Mouse (Mus musculus) hindbrain, embryonic 16.5 days (tissue): ENCODE measurements around the gene St6galnac6. TPM values are rescaled to one million over a fixed set of nuclear protein-coding genes. Genes with fewer than 3 reads are reported as not detected.
A peak's percentile ranks its signal among the peaks of the same experiment; 100 is the strongest.

Experiments
- ATAC-seq: fragments of 200-750 bp; cut with Nextera tagmentation; 2 replicates; pipeline ENCODE4 v1.8.0; 2017; ENCODE audit warnings: moderate TSS enrichment, moderate library complexity
- H3K27ac ChIP-seq: fragments of 300-500 bp; sonication (generic); 2 replicates; pipeline ENCODE4 v1.5.1; 2014; ENCODE audit warnings: low read depth, mild to moderate bottlenecking, control low read depth, low read length, moderate library complexity
- H3K27me3 ChIP-seq: fragments of 300-500 bp; sonication (generic); replicated peaks from 2 replicates; pipeline ENCODE4 v1.6.1; 2014; ENCODE audit warnings: low read length; ENCODE audit not compliant: control insufficient read depth, insufficient read depth
- H3K36me3 ChIP-seq: fragments of 300-500 bp; sonication (generic); 2 replicates; pipeline ENCODE4 v1.6.1; 2014; ENCODE audit warnings: mild to moderate bottlenecking, low read length, moderate library complexity, mixed read lengths; ENCODE audit not compliant: control insufficient read depth, insufficient read depth
- H3K4me1 ChIP-seq: fragments of 300-500 bp; sonication (generic); 2 replicates; pipeline ENCODE4 v1.6.1; 2014; ENCODE audit warnings: low read depth, low read length; ENCODE audit not compliant: control insufficient read depth, insufficient read depth
- H3K4me2 ChIP-seq: fragments of 300-500 bp; sonication (generic); 2 replicates; pipeline ENCODE4 v1.6.1; 2014; ENCODE audit warnings: mild to moderate bottlenecking, low read length, control low read depth, moderate library complexity
- H3K4me3 ChIP-seq: fragments of 300-500 bp; sonication (generic); 2 replicates; pipeline ENCODE4 v1.5.1; 2014; ENCODE audit warnings: mild to moderate bottlenecking, low read length, control low read depth, moderate library complexity
- H3K9ac ChIP-seq: fragments of 300-500 bp; sonication (generic); 2 replicates; pipeline ENCODE4 v1.6.1; 2014; ENCODE audit warnings: low read depth, mild to moderate bottlenecking, control low read depth, low read length, moderate library complexity
- H3K9me3 ChIP-seq: fragments of 300-500 bp; sonication (generic); 2 replicates; pipeline ENCODE4 v1.6.1; 2014; ENCODE audit warnings: mild to moderate bottlenecking, low read length, moderate library complexity; ENCODE audit not compliant: control insufficient read depth
- WGBS: fragments of 180-500 bp; shearing (Covaris S2); extraction: QIAGEN DNeasy Blood & Tissue Kit; methylation state at CpG from one replicate; pipeline ENCODE4 v1.1.7; 2014; 5-methylcytosine and 5-hydroxymethylcytosine counted together
- polyA plus RNA-seq: library from polyadenylated mRNA; unstranded; fragments of >200 nt; fragmentation: Nextera tagmentation; extraction: Ambion mirVana; gene quantifications from 2 replicates; pipeline ENCODE4 v1.2.1, GENCODE M21; 2015

Gene St6galnac6
- polyA plus RNA-seq, 1 experiment from 2014 or later = 35.4 TPM

DNA sequence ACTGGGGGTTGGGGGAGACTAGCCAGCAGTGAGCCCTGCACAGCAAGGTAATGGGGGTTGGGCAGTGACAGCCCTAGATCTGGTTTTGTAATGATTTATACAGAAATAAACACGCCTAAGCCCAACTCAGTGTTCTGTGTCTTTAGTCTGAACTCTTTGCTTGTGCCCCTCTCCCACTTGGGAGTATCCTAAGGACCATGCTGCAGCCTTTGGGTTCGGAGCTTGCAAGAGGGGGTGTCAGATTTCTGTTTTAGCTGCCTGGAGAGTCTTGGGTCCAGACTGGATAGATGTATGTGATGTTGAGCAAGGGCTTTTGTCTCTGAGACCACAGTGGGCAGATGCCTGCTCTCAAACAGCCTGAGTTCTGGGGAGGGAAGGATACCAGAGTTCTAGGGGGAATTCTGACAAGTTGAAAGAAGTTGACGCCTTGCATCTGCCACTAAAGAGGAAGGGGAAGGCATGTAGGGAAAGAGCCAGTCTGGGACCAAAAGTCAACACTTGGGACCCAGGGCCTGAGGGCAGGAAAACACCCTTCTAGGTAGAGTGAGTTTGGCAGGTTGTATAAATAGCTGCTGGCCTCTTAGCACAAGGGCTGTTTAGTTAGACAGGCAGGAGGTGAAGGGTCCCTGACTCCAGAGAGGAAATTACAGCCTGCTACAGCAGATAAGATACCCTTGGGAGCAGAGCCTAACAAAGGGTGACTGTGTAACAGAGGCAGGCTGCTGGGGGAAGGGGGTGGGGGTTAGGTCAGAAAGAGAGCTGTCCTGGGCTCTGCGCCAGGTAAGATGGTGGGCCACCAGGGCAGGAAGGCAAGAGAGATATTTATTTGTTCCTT is 21.4 kb downstream of the St6galnac6 start:
- no peaks in the 10 kb centered on the region; the same call in 1 of the 2 replicates for H3K9me3 ChIP-seq
- H3K4me3 ChIP-seq = no peak overlapping the region
- peaks cover 4% of the 10 kb centered on the region for H3K36me3 ChIP-seq
- H3K27me3 ChIP-seq = no peaks in the 10 kb centered on the region
- peaks cover 25% of the 10 kb centered on the region for H3K4me1 ChIP-seq
- H3K27ac ChIP-seq = peak overlapping the region; percentile 44; the same call in 1 of the 2 replicates
- WGBS = 39% methylated on average over 4 of the region's 4 CpGs
- H3K9ac ChIP-seq = peak overlapping the region; percentile 28; the same call in 1 of the 2 replicates
- 0 out of 2 replicates have a peak, but pooled peaks have one; percentile 5 for ATAC-seq
- H3K4me2 ChIP-seq = no peak overlapping the region

DNA sequence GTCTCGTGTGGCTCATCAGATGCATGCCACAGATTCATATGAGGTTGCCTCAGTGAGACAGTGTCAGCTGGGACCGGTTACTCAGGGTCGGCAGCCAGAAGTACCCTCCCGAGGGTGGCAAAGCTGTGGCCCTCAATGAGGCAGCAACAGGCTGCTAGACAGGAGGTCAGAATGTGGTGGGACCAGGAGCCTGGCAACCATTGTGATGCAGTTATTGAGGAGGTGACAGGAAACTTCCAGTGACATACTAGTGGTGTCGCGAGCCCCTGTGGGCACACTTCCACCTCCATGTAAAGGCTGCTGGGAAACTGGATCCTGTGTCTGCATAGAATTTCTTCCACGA is 22.0 kb downstream of the St6galnac6 start, which contains the start of gene Ak1:
Ak1 (plus strand) TSS at position 242 of the 343 bp plus-strand sequence.
- 0 out of 2 replicates have a peak, but pooled peaks have one; percentile 1 for ATAC-seq
- peaks cover 4% of the 10 kb centered on the region for H3K36me3 ChIP-seq
- H3K27ac ChIP-seq = peak within 1 kb of the TSS; percentile 44; the same call in 1 of the 2 replicates
- no peak within 1 kb of the TSS for H3K4me3 ChIP-seq
- H3K9me3 ChIP-seq = no peaks in the 10 kb centered on the region; the same call in 1 of the 2 replicates
- no peak within 1 kb of the TSS for H3K4me2 ChIP-seq
- WGBS = 34% methylated on average over 7 of the region's 7 CpGs
- H3K4me1 ChIP-seq = peaks cover 30% of the 10 kb centered on the region
- H3K27me3 ChIP-seq = no peaks in the 10 kb centered on the region
- H3K9ac ChIP-seq = peak within 1 kb of the TSS; percentile 28; the same call in 1 of the 2 replicates

DNA sequence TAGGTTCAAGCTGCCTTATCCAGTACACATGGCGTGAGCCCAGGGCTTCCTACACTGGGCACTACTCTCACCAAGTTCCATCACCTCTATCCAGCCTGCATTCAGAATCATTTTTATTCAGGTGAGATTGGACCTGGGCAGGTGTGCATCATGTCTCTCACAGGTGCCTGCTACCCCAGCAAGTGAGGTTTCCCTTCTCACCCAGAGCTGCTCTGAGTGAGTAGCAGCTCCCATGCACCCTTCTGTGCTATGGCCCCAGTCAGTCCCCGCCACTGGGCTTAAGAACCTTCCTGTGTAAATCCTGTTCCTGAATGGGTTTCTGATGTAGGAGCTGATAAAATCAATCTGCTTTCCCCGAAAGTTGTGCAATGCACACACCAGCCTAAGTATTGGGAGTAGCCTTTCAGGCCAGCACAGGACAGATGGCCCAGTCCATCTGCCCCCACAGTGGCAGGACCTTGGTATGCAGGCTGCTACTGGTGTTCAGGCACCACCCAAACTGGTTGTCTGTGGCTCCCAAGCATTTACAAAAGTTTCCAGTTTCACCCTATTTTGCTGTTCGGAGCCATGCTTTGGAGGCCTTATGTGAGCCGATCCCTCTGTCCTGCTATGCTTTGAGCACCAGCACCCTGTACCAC is 24.7 kb downstream of the St6galnac6 start:
- no peak overlapping the region for H3K27ac ChIP-seq
- no peak for ATAC-seq
- H3K27me3 ChIP-seq = no peaks in the 10 kb centered on the region
- no peak overlapping the region for H3K4me3 ChIP-seq
- H3K4me2 ChIP-seq = no peak overlapping the region
- 0 out of 2 replicates have a peak, but pooled peaks cover under 1% of the 10 kb centered on the region for H3K36me3 ChIP-seq
- no peaks in the 10 kb centered on the region for H3K9me3 ChIP-seq
- 80% methylated on average over 5 of the region's 5 CpGs for WGBS
- H3K9ac ChIP-seq = no peak overlapping the region
- H3K4me1 ChIP-seq = peaks cover 52% of the 10 kb centered on the region

DNA sequence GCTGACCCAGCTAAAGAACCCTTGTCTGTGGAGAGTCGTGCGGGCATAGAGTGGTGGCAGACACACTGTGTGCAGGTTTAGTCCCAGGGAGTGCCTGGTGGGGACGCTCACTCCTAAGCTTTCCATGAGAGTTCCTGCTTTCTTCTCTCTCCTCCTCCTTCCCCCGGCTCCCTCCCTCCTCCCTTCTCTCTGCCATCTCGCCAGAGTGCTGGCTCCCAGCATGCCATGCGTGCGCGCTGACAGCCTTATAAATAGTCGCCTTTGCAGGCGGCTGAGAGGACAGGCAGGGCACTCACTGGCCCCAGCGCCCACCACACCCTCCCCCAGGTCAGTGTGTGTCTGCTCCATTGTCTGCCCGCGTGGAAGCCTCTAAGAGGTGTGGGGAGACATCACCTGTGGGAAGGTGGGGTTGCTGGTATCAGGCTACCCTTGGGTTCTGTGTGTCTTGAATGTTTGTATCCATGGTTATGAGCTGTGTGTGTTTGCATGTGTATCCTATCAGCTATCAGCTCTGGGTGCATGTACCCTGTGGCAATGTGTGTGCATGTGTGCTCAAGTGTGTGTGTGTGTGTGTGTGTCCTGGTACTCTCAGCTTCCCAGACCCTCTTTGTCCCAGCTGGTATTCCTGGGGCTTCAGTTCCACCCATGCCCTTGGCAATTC is 25.8 kb downstream of the St6galnac6 start:
- Histone ChIP-seq H3K9ac (peak overlapping the region; percentile 72), H3K4me1 (peaks cover 57% of the 10 kb centered on the region), H3K4me3 (peak overlapping the region; percentile 44), H3K27ac (peak overlapping the region; percentile 84), H3K9me3 (no peaks in the 10 kb centered on the region), H3K27me3 (no peaks in the 10 kb centered on the region), H3K36me3 (no peaks in the 10 kb centered on the region), H3K4me2 (peak overlapping the region; percentile 78)
- WGBS = 1% methylated on average over 13 of the region's 13 CpGs
- ATAC-seq = peak; percentile 70

DNA sequence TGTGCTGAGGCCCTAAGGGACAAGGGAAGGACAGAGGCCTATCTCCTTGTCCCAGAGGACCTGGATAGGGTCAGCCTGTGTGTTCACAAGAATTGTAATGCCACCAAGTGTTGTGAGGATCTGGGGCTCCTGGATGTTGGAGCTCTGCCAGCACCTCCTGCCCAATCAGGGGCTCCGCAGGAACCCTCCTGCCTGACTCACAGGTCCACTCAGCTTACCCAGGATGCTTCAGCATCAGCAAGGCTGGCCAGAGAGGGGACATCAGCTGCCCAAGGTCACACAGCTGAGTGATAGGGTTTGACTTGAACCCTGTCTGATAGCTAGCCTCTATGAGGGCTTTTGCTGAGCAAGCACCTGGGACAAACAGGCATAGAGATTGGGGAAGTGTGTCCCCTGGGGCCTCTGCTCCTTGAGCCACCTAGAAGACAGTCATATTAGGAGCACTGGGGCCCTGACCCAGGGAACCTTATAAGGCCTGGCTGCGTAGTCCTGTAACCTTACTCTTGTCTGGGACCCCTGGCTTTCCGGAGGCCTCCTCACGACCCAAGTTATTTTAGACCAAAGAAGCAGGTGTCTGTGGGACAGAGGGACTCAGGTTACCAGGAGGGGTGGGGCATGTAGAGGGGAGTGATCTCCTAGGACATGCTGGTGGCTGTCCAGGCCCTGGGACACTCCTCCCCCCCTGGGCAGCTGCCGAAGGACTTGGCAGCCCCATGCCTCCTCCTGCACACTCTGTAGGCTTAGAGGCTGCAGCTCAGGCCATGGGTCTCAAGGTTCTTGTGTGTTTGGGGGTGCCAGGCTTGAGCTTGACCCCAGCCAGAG is 26.6 kb downstream of the St6galnac6 start:
- Histone ChIP-seq H3K9ac (peak overlapping the region; percentile 72), H3K27me3 (no peaks in the 10 kb centered on the region), H3K4me3 (peak overlapping the region; percentile 44), H3K36me3 (no peaks in the 10 kb centered on the region), H3K4me1 (peaks cover 50% of the 10 kb centered on the region), H3K4me2 (peak overlapping the region; percentile 78), H3K27ac (peak overlapping the region; percentile 84), H3K9me3 (no peaks in the 10 kb centered on the region)
- 63% methylated on average over 5 of the region's 5 CpGs for WGBS
- ATAC-seq = no peak

DNA sequence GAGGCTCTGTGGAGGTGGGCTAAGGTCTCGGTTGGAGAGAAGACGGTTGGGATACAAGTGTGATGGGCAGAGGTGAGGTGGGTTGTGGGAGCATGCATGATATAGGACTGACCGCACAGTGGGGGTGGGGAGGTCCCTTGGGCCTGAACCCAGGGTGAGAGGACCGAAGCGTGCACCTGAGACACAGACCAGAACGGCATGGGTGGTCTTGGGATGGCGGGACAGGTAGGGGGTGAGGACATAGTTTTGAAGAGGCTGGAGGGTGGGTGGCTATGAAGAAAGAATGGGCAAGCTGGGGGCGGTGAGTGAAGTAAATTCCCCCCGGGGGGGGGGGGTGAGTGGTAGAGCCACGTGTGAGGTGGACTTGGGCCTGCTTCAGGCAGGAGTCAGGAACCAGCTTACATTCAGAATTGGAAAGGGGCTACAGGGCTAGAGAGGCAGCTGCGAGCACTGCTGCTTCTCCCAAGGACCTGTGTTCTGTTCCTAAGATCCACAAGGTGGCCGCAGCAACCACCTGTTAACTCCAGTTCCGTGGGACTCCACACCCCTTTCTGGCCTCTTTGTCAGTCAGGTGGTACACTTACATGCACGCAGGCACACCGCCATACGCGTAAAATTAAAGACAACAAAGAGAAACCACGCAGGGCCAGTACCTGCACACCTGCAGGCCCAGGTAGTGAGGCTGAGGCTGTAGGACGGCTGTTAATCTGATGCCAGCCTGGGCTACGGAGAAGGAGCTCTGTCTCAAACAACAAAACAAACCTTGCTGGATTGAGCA is 27.9 kb downstream of the St6galnac6 start:
- Histone ChIP-seq H3K27ac (no peak overlapping the region), H3K36me3 (no peaks in the 10 kb centered on the region), H3K4me1 (peaks cover 45% of the 10 kb centered on the region), H3K9me3 (no peaks in the 10 kb centered on the region), H3K9ac (no peak overlapping the region), H3K4me2 (no peak overlapping the region), H3K27me3 (no peaks in the 10 kb centered on the region), H3K4me3 (no peak overlapping the region)
- ATAC-seq = no peak
- WGBS = 68% methylated on average over 20 of the region's 20 CpGs

DNA sequence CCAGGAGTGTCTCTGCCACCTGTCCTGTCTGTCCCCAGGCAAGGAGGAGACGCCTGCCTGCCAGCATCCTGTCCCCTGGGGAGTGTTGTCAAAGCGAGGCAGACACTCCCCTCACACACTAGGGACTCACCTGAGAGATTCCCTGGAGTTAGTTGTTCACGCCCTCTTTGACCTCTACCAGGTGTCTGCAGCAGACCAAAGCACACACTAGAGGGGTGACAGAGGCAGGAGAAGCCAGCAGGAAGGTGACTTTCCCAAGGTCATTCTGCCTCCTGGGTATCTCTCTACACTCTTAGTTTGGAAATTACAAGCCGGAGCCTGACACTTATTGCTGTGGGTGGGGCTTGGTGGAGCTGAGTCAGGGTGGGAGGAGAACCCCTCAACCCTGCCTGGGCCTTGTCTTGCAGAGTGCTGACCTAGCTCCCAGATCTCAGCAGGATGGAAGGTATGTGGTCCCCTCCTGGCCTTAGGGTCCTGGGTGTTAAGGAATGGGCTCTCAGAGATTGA is 28.6 kb downstream of the St6galnac6 start:
- H3K4me1 ChIP-seq = peaks cover 45% of the 10 kb centered on the region
- no peaks in the 10 kb centered on the region for H3K9me3 ChIP-seq
- no peaks in the 10 kb centered on the region for H3K36me3 ChIP-seq
- H3K4me2 ChIP-seq = peak overlapping the region; percentile 13; the same call in 1 of the 2 replicates
- H3K27ac ChIP-seq = peak overlapping the region; percentile 70; the same call in 1 of the 2 replicates
- ATAC-seq = no peak
- H3K9ac ChIP-seq = 0 out of 2 replicates have a peak overlapping the region, but pooled peaks have one; percentile 16
- H3K4me3 ChIP-seq = no peak overlapping the region
- 67% methylated on average over 4 of the region's 4 CpGs for WGBS
- H3K27me3 ChIP-seq = no peaks in the 10 kb centered on the region

DNA sequence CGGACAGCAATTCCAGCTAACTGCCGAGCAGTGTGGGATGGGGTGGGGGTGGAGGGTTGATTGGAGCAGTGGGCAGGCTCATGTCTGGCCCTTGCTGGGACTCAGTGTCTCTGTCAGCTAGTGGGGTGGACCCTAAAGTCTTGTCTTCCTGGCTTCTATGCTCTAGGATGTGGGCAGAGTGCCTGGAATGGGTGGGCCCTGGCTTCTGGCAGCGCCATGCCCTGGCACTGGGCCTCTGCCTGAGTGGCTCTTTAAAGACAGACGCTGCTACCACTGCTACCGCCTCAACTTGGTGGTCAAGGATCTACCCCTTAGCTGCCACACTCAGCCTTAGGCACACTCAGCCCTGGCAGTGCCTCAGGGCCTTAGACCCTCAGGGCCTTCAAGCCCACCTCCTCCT is 29.2 kb downstream of the St6galnac6 start:
- H3K9ac ChIP-seq = peak overlapping the region; percentile 29; the same call in 1 of the 2 replicates
- no peak overlapping the region for H3K4me3 ChIP-seq
- no peaks in the 10 kb centered on the region for H3K27me3 ChIP-seq
- peak overlapping the region; percentile 41 for H3K4me2 ChIP-seq
- H3K27ac ChIP-seq = peak overlapping the region; percentile 70
- H3K36me3 ChIP-seq = peaks cover 4% of the 10 kb centered on the region
- peak; percentile 38 for ATAC-seq
- H3K9me3 ChIP-seq = no peaks in the 10 kb centered on the region
- 31% methylated on average over 5 of the region's 5 CpGs for WGBS
- H3K4me1 ChIP-seq = peaks cover 45% of the 10 kb centered on the region
